Comparison of ENCODE assay signal across 7 mouse cellular contexts in genomic region chr10:12614465-12615199, GRCm38 (mm10).
A peak's percentile ranks its signal among the peaks of the same experiment; 100 is the strongest.
DNase-seq lines count a peak whose midpoint lies in the region; TF ChIP-seq lines count a peak whose summit lies in the region.

No protein-coding gene starts in this region.

- TF ChIP-seq POLR2A in olfactory bulb, adult 2 months (IDR thresholded peaks at IDR 0.05; ENCODE audit: insufficient read depth, low read depth, low read length), result no peak

- WGBS in olfactory bulb, adult 2 months, result 5% methylated on average over 22 of the region's 22 CpGs

- peak; percentile 33 for DNase-seq in thymus, postnatal 0 days (ENCODE audit: low spot score)
- DNase-seq in thymus, adult 18-20 months, result no peak
- peak; percentile 56 to 65 for DNase-seq in cerebellum, postnatal 14 days
- peak; percentile 66 to 67 for DNase-seq in frontal cortex, postnatal 36 days (ENCODE audit: low spot score in 2 of 2)
- DNase-seq in left cerebral cortex, postnatal 14 days (ENCODE audit: low spot score in 2 of 2), result peak; percentile 55 to 68
- DNase-seq in spleen, adult 18-20 months, result no peak

- H3K27ac ChIP-seq in olfactory bulb, adult 2 months (ENCODE audit: insufficient read depth, low read depth, low read length), result peak overlapping the region; percentile 14; the same call in 1 of the 2 replicates

- intact Hi-C loops in left cerebral cortex, postnatal 14 days (cut with DNase I), result loop anchor here (5.0 to 10.0 kb wide), 3 partner anchors 390 to 1252 kb away; no protein-coding TSS in a partner anchor

- peak overlapping the region; percentile 45 for H3K4me3 ChIP-seq in olfactory bulb, adult 2 months (ENCODE audit: insufficient read depth, low read depth, low read length)

- no peaks in the 10 kb centered on the region for H3K4me1 ChIP-seq in olfactory bulb, adult 2 months (ENCODE audit: control insufficient read depth, insufficient read depth, low read length)

- no peak for TF ChIP-seq CTCF in olfactory bulb, adult 2 months (IDR thresholded peaks at IDR 0.05; ENCODE audit: insufficient read depth, low read depth, low read length)

Comparison
In these comparisons a context has a peak if more than half of its experiments do, and no peak if none do; other contexts are left out.
1. DNase-seq: peak in thymus, postnatal 0 days (single experiment), cerebellum, postnatal 14 days (2 of 2), frontal cortex, postnatal 36 days (2 of 2) and left cerebral cortex, postnatal 14 days (2 of 2); none in thymus, adult 18-20 months (0 of 2) and spleen, adult 18-20 months (0 of 2).